Mouse (Mus musculus) thymus, adult 2 months (tissue): ENCODE results near the gene Gzmm. TPM values are rescaled to one million over a fixed set of nuclear protein-coding genes. Genes with fewer than 3 reads are reported as not detected.

Source experiments
- DNase-seq: peaks from one replicate; pipeline ENCODE4 v3.0.0; 2021
- H3K27ac ChIP-seq: fragments of 200-500 bp; 2 replicates; pipeline ENCODE4 v1.5.1; 2012; ENCODE audit warnings: low read length, control low read depth; ENCODE audit not compliant: control insufficient read depth, insufficient read depth
- H3K27me3 ChIP-seq: fragments of 200-500 bp; 2 replicates; pipeline ENCODE4 v1.6.1; 2012; ENCODE audit warnings: mild to moderate bottlenecking, low read length, moderate library complexity, mixed read lengths; ENCODE audit not compliant: control insufficient read depth, insufficient read depth
- H3K36me3 ChIP-seq: fragments of 200-500 bp; 2 replicates; pipeline ENCODE4 v1.6.1; 2012; ENCODE audit warnings: mild to moderate bottlenecking, low read length, moderate library complexity; ENCODE audit not compliant: control insufficient read depth, insufficient read depth
- H3K4me1 ChIP-seq: fragments of 200-500 bp; replicated peaks from 2 replicates; pipeline ENCODE4 v1.6.1; 2012; ENCODE audit warnings: low read length; ENCODE audit not compliant: control insufficient read depth, insufficient read depth
- H3K4me3 ChIP-seq: fragments of 200-500 bp; 2 replicates; pipeline ENCODE4 v1.5.1; 2012; ENCODE audit warnings: mild to moderate bottlenecking, low read length, control low read depth, moderate library complexity; ENCODE audit not compliant: control insufficient read depth, insufficient read depth
- CTCF ChIP-seq: fragments of 200-500 bp; IDR thresholded peaks from 2 replicates; pipeline ENCODE4 v1.5.1; 2012; ENCODE audit warnings: mild to moderate bottlenecking, control low read depth, low read length, moderate library complexity, borderline replicate concordance; ENCODE audit not compliant: control insufficient read depth, poor library complexity, insufficient read depth; ENCODE audit errors: extremely low read depth
- POLR2A ChIP-seq: fragments of 200-500 bp; IDR thresholded peaks from 2 replicates; pipeline ENCODE4 v1.6.1; 2012; ENCODE audit warnings: mild to moderate bottlenecking, low read length, control low read depth, moderate library complexity; ENCODE audit not compliant: control insufficient read depth, poor library complexity, insufficient read depth; ENCODE audit errors: extremely low read depth
- whole genome bisulfite sequencing: fragments of 180-500 bp; shearing (Covaris S2); methylation state at CpG from one replicate; pipeline ENCODE4 v1.1.7; 2018; 5-methylcytosine and 5-hydroxymethylcytosine counted together
- polyA plus RNA-seq: library from polyadenylated mRNA; depleted of rRNA; stranded (reverse); fragments of >200 nt; gene quantifications from 2 replicates; pipeline ENCODE4 v1.2.3, GENCODE M21; 2012

Gzmm gene
- polyA plus RNA-seq, 1 experiment: 1.2 TPM

DNA sequence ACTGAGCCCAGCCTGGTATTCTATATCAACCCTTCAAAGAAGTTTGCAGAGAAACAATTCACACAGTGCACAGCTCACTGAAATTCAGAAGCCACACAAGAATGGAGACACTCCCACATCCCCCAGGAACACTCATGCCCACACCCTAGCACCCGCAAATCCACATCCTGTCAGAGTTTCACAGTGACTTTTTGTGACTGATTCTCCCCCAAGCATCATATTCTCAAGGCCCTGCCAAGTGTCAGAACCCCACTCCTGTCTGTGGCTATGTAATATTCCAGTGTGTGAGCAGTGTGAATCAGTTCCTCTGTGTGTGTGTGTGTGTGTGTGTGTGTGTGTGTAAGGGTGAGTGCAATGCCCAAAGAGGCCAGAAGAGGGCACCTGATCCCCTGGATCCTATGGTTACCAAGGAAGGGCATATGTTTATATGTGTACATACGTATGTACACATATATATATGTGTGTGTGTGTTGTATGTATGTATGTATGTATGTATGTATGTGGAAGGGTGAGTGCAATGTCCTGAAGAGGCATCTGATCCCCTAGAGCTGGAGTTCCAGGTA, 3.2 kb downstream of the Gzmm start:
- H3K27ac ChIP-seq: no peak overlapping the region
- H3K27me3 ChIP-seq: no peaks in the 10 kb centered on the region
- no peak for DNase-seq
- WGBS: 91% methylated on average over 2 of the region's 2 CpGs
- peaks cover 22% of the 10 kb centered on the region for H3K36me3 ChIP-seq
- 0 out of 2 replicates have a peak, but pooled peaks cover 4% of the 10 kb centered on the region for H3K4me1 ChIP-seq
- no peak overlapping the region for H3K4me3 ChIP-seq
- TF ChIP-seq POLR2A (no peak), CTCF (no peak)

DNA sequence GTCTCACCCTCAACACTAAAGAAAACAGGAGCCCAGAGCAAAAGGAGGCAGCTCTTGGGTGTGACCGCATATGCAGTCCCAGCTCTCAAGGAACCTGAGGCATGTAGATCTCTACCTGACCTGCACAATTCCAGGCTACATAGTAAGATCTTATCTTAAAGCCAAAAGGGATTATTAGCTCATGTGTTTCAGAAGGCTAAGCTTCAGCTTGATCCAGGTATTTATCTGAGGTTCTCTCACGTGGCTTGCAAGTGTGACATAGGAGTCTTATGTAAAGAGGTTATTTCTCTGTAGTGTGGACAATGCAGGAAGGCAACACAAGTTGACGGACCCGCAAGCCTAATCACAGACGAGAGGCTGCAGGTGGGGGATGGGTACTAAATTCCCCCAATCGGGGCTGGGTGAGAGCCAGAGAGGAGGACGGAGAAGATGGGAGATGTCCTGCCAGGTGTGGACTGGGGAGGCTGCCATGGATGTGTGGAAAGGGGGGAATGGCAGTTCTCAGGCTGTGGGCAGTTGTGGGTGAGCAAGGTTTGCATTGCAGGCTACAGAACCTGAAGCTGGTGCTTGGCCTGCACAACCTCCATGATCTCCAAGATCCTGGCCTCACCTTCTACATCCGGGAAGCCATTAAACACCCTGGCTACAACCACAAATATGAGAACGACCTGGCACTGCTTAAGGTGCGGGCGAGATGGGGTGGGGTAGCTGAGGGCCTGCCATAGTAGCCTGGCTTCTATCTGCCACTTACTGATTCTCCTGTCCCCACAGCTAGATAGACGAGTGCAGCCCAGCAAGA, 5.0 kb downstream of the Gzmm start:
- no peak overlapping the region for H3K4me3 ChIP-seq
- H3K4me1 ChIP-seq: 0 out of 2 replicates have a peak, but pooled peaks cover 4% of the 10 kb centered on the region
- H3K36me3 ChIP-seq: peaks cover 5% of the 10 kb centered on the region
- no peaks in the 10 kb centered on the region for H3K27me3 ChIP-seq
- 89% methylated on average over 12 of the region's 12 CpGs for WGBS
- no peak overlapping the region for H3K27ac ChIP-seq
- DNase-seq: no peak
- TF ChIP-seq POLR2A (no peak), CTCF (no peak)

DNA sequence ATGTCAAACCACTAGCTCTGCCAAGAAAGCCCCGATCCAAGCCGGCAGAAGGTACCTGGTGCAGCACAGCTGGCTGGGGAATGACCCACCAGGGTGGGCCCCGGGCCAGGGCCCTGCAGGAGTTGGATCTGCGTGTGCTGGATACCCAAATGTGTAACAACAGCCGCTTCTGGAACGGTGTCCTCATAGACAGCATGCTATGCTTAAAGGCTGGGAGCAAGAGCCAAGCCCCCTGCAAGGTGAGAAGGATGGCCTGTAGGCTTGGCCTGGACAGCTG, 5.5 kb downstream of the Gzmm start:
- Histone ChIP-seq H3K27ac (no peak overlapping the region), H3K27me3 (no peaks in the 10 kb centered on the region), H3K4me3 (no peak overlapping the region), H3K36me3 (no peaks in the 10 kb centered on the region; the same call in 1 of the 2 replicates), H3K4me1 (0 out of 2 replicates have a peak, but pooled peaks cover 4% of the 10 kb centered on the region)
- TF ChIP-seq POLR2A (no peak), CTCF (no peak)
- WGBS: 93% methylated on average over 6 of the region's 6 CpGs
- DNase-seq: no peak

DNA sequence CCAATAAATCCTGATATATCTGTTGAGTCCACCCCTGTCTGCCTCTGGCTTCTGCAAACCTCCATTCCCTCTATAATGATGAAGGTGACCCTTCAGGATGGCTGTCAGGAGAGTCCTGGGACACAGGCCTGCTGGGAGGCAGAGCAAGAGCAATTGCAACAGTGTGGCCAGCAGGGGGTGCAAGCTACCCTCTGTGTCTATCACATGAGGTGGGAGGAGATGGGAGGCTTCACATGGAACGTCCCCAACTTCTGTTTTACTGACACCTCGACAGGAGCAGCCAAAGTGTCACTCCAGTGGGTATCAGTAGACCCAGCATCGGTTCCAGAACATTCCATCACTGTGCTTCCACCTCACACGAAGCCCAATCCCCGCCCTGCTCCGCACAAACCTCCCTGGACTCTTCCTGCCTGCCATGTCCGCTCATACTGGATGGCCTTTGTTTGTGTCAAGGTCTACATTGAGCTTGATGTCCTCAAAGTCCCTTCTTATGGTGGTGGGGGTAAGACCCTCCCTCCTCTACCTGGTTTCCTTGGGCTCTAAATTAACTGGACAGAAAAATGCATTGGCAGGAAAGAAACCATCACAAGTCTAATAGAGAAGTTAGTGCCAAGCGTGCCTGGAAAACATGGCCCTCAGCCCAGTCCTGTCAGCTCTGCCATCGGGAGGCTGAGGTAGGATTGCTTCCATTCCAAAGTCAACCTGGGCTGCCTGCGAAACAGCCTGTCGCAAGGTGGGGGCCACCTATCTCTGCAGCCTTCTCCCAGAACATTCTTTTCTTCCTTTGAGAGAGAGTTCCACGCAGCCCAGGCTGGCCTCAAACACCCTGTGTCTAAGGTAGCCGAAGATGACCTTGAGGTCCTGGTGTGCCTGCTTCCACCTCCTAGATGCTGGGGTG, 6.7 kb downstream of the Gzmm start:
- 68% methylated on average over 13 of the region's 13 CpGs for WGBS

DNA sequence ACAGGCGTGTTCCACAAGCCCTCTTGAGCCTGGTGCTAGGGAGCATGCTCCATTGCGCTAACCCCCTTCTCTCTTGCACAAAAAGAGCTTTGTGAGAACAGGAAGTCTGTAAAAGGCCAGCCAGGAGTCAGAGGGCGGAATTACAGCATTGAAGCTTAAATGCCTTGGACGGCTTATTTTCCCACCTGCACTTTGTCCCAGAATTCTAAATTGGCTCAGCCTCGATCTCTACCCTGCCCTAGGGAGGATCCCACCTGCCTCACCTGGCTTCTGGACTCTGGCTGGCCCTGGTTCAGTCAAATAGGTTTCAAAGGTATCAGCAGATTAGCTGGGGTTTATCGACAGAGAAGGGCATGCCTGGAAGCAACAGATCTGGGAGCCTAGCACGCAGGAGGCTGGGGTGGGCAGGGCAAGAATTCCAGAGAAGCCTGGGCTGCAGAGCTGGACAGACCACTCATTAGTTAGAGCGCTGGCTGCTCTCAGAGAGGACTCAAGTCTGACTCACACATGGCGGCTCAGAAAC, 7.4 kb downstream of the Gzmm start:
- no peak overlapping the region for H3K27ac ChIP-seq
- TF ChIP-seq POLR2A: no peak
- TF ChIP-seq CTCF: no peak
- H3K4me1 ChIP-seq: 0 out of 2 replicates have a peak, but pooled peaks cover 4% of the 10 kb centered on the region
- WGBS: 88% methylated on average over 9 of the region's 9 CpGs
- no peaks in the 10 kb centered on the region for H3K36me3 ChIP-seq
- no peak for DNase-seq
- no peak overlapping the region for H3K4me3 ChIP-seq
- no peaks in the 10 kb centered on the region for H3K27me3 ChIP-seq

More for the DNA sequence above, 6.7 kb downstream of the Gzmm start:
- no peak overlapping the region for H3K27ac ChIP-seq
- TF ChIP-seq POLR2A (no peak), CTCF (peak; percentile 84; the same call in 1 of the 2 replicates)
- no peaks in the 10 kb centered on the region for H3K36me3 ChIP-seq
- H3K4me3 ChIP-seq: no peak overlapping the region
- DNase-seq: peak; percentile 73
- H3K4me1 ChIP-seq: 0 out of 2 replicates have a peak, but pooled peaks cover 4% of the 10 kb centered on the region
- H3K27me3 ChIP-seq: no peaks in the 10 kb centered on the region

DNA sequence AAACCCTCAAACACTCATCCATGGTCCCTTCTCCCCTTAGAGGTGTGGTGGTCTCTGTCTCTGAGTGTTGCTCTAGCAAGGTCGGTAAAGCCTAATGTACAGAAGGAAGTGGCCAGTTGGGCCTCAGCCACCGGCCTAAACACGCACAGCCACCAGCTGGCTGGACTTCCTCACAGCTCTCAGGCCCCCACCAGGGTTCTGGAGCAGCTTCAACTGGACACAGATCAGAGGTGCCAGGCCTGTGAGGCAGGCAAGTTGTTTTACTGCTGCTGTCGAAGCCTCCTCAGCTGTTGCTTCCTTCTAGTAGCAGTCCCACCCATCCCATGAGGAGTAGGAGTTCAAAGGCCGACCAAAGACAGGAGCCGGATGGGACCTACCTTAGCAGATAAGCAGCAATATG, 9.1 kb downstream of the Gzmm start:
- 0 out of 2 replicates have a peak, but pooled peaks cover 4% of the 10 kb centered on the region for H3K4me1 ChIP-seq
- no peaks in the 10 kb centered on the region for H3K27me3 ChIP-seq
- H3K27ac ChIP-seq: no peak overlapping the region
- no peak overlapping the region for H3K4me3 ChIP-seq
- TF ChIP-seq CTCF (no peak), POLR2A (no peak)
- H3K36me3 ChIP-seq: no peaks in the 10 kb centered on the region
- WGBS: 81% methylated on average over 6 of the region's 6 CpGs
- no peak for DNase-seq
